Mouse (Mus musculus): ENCODE results near the gene Olfr352.

Olfr352 gene

DNA sequence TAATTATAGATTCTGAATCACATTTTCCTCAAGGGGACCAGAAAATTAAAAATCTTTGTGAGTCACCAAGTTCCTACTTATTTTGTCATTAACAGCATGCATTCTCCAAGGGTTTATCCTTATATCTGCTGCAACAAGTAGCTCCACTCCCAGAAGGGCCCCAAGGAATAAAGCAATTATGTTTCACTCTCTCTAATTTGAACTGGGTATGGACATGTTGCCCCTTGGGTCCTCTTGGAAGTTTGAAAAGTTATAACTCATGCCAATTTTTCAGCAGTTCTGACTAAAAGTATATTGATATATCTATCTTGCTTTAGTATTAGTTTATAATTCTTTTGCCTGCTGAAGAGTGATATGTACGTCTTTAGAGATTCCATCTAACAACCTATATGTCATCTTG is at the start of gene Olfr352:
Olfr352 (plus strand) TSS at position 301 of the 400 bp plus-strand sequence.
- no peak for DNase-seq

DNA sequence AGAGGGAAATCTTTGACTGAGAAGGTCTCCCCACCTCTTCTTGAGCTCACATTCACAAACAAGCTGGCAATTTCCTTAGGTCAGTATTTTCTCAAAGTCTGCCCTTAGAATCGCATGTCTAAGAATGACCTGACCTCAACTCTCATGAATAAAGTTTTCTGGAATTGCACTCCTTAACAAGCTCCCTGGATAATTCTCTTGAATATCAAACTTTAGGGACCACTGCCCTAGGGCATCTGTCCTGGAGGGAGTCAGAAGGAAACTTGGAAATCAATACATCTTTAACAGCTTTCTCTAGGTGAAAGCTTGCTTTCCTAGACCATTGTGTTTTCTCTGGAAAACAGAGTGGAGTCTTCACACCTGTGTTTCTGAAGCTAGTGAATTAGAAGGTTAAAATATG is 22.2 kb upstream of the Olfr352 start, which contains the start of gene Olfr350:
Olfr350 (plus strand) TSS at position 301 of the 400 bp plus-strand sequence.
- DNase-seq: no peak

DNA sequence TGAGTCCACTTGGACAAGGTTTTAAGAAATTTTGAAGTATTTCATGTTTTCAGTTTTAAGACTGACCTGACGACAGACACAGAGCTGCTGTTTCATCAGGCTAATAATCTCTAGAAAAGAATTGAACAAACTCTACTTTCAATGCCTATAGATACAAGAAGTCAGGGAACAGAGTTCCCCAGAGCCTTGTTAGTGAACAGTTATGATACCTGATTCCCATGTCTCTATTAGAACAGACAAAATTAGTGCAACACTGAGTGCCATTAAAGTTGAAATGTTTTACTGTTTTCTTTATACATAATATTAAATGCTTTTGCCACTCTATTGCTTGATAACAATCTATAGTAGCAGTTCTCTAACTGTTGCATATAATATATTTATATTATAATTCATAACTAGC is 5.7 kb upstream of the Olfr352 start, which contains the start of gene Olfr351:
Olfr351 (minus strand) TSS at position 101 of the 400 bp plus-strand sequence.
- DNase-seq: no peak

DNA sequence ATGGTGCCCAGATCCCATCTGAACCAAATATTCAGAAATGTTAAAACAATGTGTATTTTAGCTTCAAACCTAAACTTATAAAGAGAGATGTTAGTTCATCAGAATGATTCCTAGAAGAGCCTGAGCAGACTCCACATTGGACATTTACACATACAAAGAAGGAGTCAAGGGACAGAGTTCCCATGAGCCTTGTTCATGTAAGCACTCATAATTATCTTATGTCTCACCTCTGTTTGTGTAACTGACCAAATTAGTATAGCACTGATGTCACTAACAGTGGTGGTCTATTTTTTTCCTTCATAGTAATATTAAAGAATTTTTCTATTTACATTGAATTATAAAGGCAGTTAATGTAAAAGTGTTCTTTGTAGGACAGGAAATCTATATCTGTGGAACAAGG is 24.6 kb downstream of the Olfr352 start, which contains the start of gene Olfr353:
Olfr353 (minus strand) TSS at position 101 of the 400 bp plus-strand sequence.
- no peak for DNase-seq

DNA sequence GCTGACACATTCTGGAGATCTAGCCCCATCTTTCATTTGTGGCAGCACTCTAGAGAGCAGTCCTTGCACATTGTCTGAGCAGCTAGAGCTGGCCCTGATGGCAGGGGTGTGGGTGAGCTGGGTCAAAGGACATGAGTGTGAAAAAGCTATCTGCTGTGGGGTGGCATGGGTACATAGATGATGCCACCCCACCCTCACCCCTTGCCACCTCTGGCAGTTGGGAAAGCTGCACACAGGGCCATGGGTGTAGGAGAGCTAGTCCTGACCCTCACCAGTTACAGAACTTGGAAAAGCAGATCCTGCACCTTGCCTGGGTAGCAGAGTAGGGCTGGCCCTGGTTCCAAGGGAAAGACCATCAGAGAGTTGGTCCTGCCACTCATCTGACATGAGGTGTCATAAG is 28.9 kb downstream of the Olfr352 start:
- DNase-seq: no peak

DNA sequence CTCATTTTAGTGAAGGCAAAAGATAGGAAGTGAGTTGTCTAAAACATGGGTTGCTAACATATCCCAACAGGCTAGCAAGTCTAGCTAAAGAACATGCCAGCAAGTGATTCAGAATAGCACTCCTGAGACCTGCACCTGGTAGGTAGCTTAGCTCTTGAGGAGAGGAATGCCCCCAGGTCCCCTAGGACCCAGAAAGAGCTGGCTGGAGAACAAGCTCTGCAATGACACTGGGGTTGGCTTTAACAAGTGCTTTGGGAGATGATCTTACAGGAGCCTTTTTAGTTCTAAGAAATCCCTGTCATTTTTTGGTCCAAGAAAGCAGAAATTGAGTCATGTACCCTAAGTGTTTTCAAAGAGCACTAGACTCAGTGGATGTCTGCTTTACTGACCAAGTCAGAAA is 37.1 kb downstream of the Olfr352 start, which contains the start of gene Olfr354:
Olfr354 (plus strand) TSS at position 301 of the 400 bp plus-strand sequence.
- DNase-seq: no peak

Measured in right cerebral cortex, postnatal 25 days (tissue).